20 mouse cellular contexts compared by ENCODE assay signal in the genomic region with DNA sequence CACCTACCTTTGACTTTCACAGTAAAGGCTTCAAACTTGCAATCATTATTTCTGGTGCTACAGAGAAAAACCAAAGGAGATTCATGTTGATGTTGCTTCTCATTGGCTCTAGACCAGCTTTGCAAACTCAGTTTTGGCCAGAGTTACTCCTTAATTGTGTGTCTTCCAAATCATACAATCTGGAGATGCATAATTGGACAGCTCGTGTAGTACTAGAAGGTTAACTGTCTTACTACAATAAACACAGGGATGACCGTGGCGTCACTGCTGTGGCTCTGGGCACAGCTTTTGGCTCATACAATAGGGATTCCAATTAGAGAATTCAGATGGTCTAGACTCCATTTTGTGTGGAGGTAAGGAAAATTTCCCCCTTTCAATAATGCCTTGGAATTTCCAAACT.
DNase-seq lines count a peak whose midpoint lies in the region; ATAC-seq and TF ChIP-seq lines count a peak whose summit lies in the region.
"Had no signal": no experiment of that assay in that cellular context is flagged by ENCODE, and none has a peak within 500 bp of the region (broad histone marks: within the 10 kb centered on the region; RNA-seq: fewer than 3 reads in every experiment).

No protein-coding gene starts in this region.

- H3K4me2 ChIP-seq in forebrain, postnatal 0 days (ENCODE audit: low read depth): no peak overlapping the region
- H3K4me2 ChIP-seq in forebrain, embryonic 16.5 days (ENCODE audit: low read length): no peak overlapping the region
- H3K4me2 ChIP-seq in limb, embryonic 15.5 days: no peak overlapping the region
- no peak overlapping the region for H3K4me2 ChIP-seq in lung, postnatal 0 days (replicated peaks; ENCODE audit: low read depth, low read length)
- H3K4me2 ChIP-seq: embryonic facial prominence, embryonic 13.5 days; forebrain, embryonic 13.5 days; heart, embryonic 13.5 days had no signal

- peak; percentile 33 for DNase-seq in forebrain, postnatal 0 days
- DNase-seq in limb, embryonic 10.5 days (ENCODE audit: low spot score): no peak
- peak; percentile 46 for DNase-seq in lung, postnatal 0 days (ENCODE audit: low spot score)
- DNase-seq in lung, adult 2 months: no peak
- DNase-seq in lung, postnatal 4 days: peak; percentile 6 to 42
- DNase-seq: adrenal gland, postnatal 14 days; cerebellum, adult 11-12 months; cerebellum, adult 9-10 months; cerebellum, postnatal 25 days; gastrocnemius, postnatal 36 days; heart, adult 11 months; heart, postnatal 36 days had no signal

- TF ChIP-seq CTCF in forebrain, postnatal 0 days (IDR thresholded peaks at IDR 0.05; ENCODE audit: low read depth): no peak
- TF ChIP-seq CTCF in lung, postnatal 0 days (IDR thresholded peaks at IDR 0.05): no peak
- no peak for TF ChIP-seq CTCF in lung, adult 2 months (IDR thresholded peaks at IDR 0.05; ENCODE audit: insufficient read depth, low read length)

- no peaks in the 10 kb centered on the region for H3K4me1 ChIP-seq in forebrain, postnatal 0 days (ENCODE audit: insufficient read depth)
- H3K4me1 ChIP-seq in forebrain, embryonic 16.5 days (replicated peaks; ENCODE audit: control insufficient read depth, insufficient read depth, low read length): no peaks in the 10 kb centered on the region
- peaks cover 10% of the 10 kb centered on the region for H3K4me1 ChIP-seq in limb, embryonic 15.5 days
- H3K4me1 ChIP-seq in limb, embryonic 10.5 days: peaks cover 10% of the 10 kb centered on the region; the same call in 1 of the 2 replicates
- no peaks in the 10 kb centered on the region; the same call in 1 of the 2 replicates for H3K4me1 ChIP-seq in lung, postnatal 0 days (ENCODE audit: insufficient read depth, low read depth, low read length)
- no peaks in the 10 kb centered on the region for H3K4me1 ChIP-seq in lung, adult 2 months (ENCODE audit: control insufficient read depth, insufficient read depth, low read length)
- H3K4me1 ChIP-seq: forebrain, embryonic 13.5 days had no signal

- H3K27ac ChIP-seq in forebrain, postnatal 0 days (ENCODE audit: low read depth, low read length): no peak overlapping the region
- no peak overlapping the region for H3K27ac ChIP-seq in forebrain, embryonic 16.5 days (ENCODE audit: low read length)
- H3K27ac ChIP-seq in limb, embryonic 15.5 days: 0 out of 2 replicates have a peak overlapping the region, but pooled peaks have one; percentile 19
- H3K27ac ChIP-seq in limb, embryonic 10.5 days: no peak overlapping the region
- no peak overlapping the region for H3K27ac ChIP-seq in lung, postnatal 0 days (ENCODE audit: low read length)
- H3K27ac ChIP-seq: embryonic facial prominence, embryonic 13.5 days; forebrain, embryonic 13.5 days; heart, embryonic 13.5 days had no signal

- H3K27me3 ChIP-seq in forebrain, postnatal 0 days (ENCODE audit: insufficient read depth, low read length): no peaks in the 10 kb centered on the region
- H3K27me3 ChIP-seq in forebrain, embryonic 16.5 days (replicated peaks; ENCODE audit: control insufficient read depth, insufficient read depth, low read length): no peaks in the 10 kb centered on the region
- no peaks in the 10 kb centered on the region for H3K27me3 ChIP-seq in limb, embryonic 15.5 days
- no peaks in the 10 kb centered on the region for H3K27me3 ChIP-seq in limb, embryonic 10.5 days (ENCODE audit: low read depth, poor library complexity, severe bottlenecking)
- H3K27me3 ChIP-seq in lung, postnatal 0 days (replicated peaks; ENCODE audit: insufficient read depth, low read length): no peaks in the 10 kb centered on the region
- H3K27me3 ChIP-seq: embryonic facial prominence, embryonic 13.5 days; forebrain, embryonic 13.5 days; heart, embryonic 13.5 days had no signal

- 50% methylated on average over 3 of the region's 3 CpGs for WGBS in forebrain, postnatal 0 days
- WGBS in forebrain, embryonic 16.5 days: 54% methylated on average over 3 of the region's 3 CpGs
- WGBS in limb, embryonic 15.5 days: 63% methylated on average over 3 of the region's 3 CpGs
- WGBS in limb, embryonic 10.5 days: 88% methylated on average over 3 of the region's 3 CpGs
- WGBS in lung, postnatal 0 days: 66% methylated on average over 3 of the region's 3 CpGs
- WGBS in lung, adult 2 months: 63% methylated on average over 3 of the region's 3 CpGs

- H3K4me3 ChIP-seq in forebrain, postnatal 0 days (ENCODE audit: low read depth, low read length): no peak overlapping the region
- no peak overlapping the region for H3K4me3 ChIP-seq in forebrain, embryonic 16.5 days (replicated peaks; ENCODE audit: low read length)
- H3K4me3 ChIP-seq in limb, embryonic 15.5 days: no peak overlapping the region
- no peak overlapping the region for H3K4me3 ChIP-seq in limb, embryonic 10.5 days
- no peak overlapping the region for H3K4me3 ChIP-seq in lung, postnatal 0 days (ENCODE audit: low read depth, low read length)
- no peak overlapping the region for H3K4me3 ChIP-seq in lung, adult 2 months (replicated peaks; ENCODE audit: extremely low read depth, low read depth, low read length)
- H3K4me3 ChIP-seq: embryonic facial prominence, embryonic 13.5 days; forebrain, embryonic 13.5 days; heart, embryonic 13.5 days had no signal

- no peak for ATAC-seq in forebrain, postnatal 0 days
- ATAC-seq in forebrain, embryonic 16.5 days: no peak
- no peak for ATAC-seq in limb, embryonic 15.5 days (ENCODE audit: insufficient number of reproducible peaks, low FRiP score, low TSS enrichment, low read depth)
- ATAC-seq in lung, postnatal 0 days: no peak
- no peak for ATAC-seq in monocyte, adult 5-6 weeks (replicated peaks; ENCODE audit: insufficient number of reproducible peaks, low FRiP score, low TSS enrichment, poor library complexity, severe bottlenecking)
- ATAC-seq: activated CD4-positive, CD25-positive, alpha-beta regulatory T cell, adult 4 months; forebrain, embryonic 13.5 days; Patski had no signal

- H3K36me3 ChIP-seq in forebrain, postnatal 0 days (ENCODE audit: insufficient read depth): no peaks in the 10 kb centered on the region
- no peaks in the 10 kb centered on the region for H3K36me3 ChIP-seq in forebrain, embryonic 16.5 days (ENCODE audit: control insufficient read depth, insufficient read depth)
- H3K36me3 ChIP-seq in limb, embryonic 15.5 days: no peaks in the 10 kb centered on the region
- no peaks in the 10 kb centered on the region for H3K36me3 ChIP-seq in limb, embryonic 10.5 days
- no peaks in the 10 kb centered on the region for H3K36me3 ChIP-seq in lung, postnatal 0 days (ENCODE audit: insufficient read depth, low read length)
- H3K36me3 ChIP-seq: embryonic facial prominence, embryonic 13.5 days; heart, embryonic 13.5 days had no signal

- no peak for TF ChIP-seq EP300 in lung, postnatal 0 days (IDR thresholded peaks at IDR 0.05)

- no peak overlapping the region for H3K9ac ChIP-seq in forebrain, postnatal 0 days
- no peak overlapping the region for H3K9ac ChIP-seq in forebrain, embryonic 16.5 days (replicated peaks; ENCODE audit: low read depth, low read length)
- H3K9ac ChIP-seq in limb, embryonic 15.5 days: no peak overlapping the region
- no peak overlapping the region for H3K9ac ChIP-seq in lung, postnatal 0 days (replicated peaks; ENCODE audit: low read depth)
- H3K9ac ChIP-seq: embryonic facial prominence, embryonic 13.5 days; forebrain, embryonic 13.5 days; heart, embryonic 13.5 days had no signal

- H3K9me3 ChIP-seq in forebrain, postnatal 0 days (ENCODE audit: low read length): no peaks in the 10 kb centered on the region
- no peaks in the 10 kb centered on the region for H3K9me3 ChIP-seq in forebrain, embryonic 16.5 days (ENCODE audit: control insufficient read depth, low read length)
- H3K9me3 ChIP-seq in limb, embryonic 15.5 days: no peaks in the 10 kb centered on the region
- no peaks in the 10 kb centered on the region for H3K9me3 ChIP-seq in limb, embryonic 10.5 days (replicated peaks)
- no peaks in the 10 kb centered on the region for H3K9me3 ChIP-seq in lung, postnatal 0 days (ENCODE audit: low read length)
- H3K9me3 ChIP-seq: embryonic facial prominence, embryonic 13.5 days; forebrain, embryonic 13.5 days; heart, embryonic 13.5 days had no signal

- TF ChIP-seq POLR2A in lung, adult 2 months (IDR thresholded peaks at IDR 0.05; ENCODE audit: borderline replicate concordance, extremely low read depth, low read depth, low read length): no peak

Comparison
In these comparisons a context has a peak if more than half of its experiments do, and no peak if none do; other contexts are left out.
1. DNase-seq: peak in forebrain, postnatal 0 days (single experiment), lung, postnatal 0 days (single experiment) and lung, postnatal 4 days (2 of 2); none in limb, embryonic 10.5 days (single experiment) and lung, adult 2 months (single experiment).